Mouse (Mus musculus): ENCODE measurements at regions not wholly inside any gene's neighbourhood (a gene's known extent, or its start where the extent isn't known, plus 50 kb on each side); places are given as distances from the start of the nearest gene placed in this dataset.

GRCm38 (mm10) chr1:81516575-81517210 is 439.9 kb downstream of the Nyap2 start:
- in situ Hi-C loops (cut with MseI, MboI): no loop called here

DNA sequence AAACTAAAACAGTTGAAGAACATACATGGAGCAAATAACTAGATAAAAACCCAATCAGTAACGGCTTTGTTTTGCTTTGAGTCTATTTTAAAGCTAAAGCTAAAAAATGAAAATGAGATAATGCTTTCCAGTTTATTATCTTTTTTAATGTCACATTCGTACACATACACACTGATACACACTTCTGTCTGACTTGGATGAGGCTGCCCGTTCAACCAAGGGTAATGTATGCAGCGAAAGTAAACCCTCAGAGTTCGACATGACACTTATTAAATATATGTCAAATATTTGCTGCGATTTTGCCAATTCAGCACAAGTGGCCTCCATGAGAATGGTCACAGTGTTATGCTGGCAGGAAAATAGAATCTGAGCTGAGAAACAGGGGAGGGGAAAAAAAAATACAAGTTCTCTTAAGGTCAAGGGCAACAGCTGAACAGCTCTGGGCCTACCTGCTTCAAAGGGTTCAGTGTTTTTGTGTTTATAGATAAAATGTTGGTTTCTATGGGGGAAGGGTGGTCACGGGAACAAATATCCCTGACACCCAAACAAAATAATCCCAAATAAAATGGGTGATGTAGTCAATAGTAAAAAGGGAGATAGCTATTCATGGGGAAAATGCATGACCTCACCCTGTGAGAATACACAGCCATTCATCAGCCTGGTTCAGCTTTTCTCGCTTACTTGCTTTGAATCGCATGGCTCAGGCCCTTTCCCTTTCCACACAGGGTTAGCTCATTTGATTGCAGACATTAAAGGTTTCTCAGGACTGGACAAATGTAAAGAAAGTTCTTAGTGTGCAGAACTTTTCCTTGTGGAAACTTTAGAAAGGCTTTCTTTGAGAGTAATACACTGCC is 443.9 kb downstream of the Nyap2 start:
- in situ Hi-C loops (cut with MseI, MboI): no loop called here

- in situ Hi-C loops (cut with MseI, MboI): no loop called here
These were observed 446.2 kb downstream of the Nyap2 start for GRCm38 (mm10) chr1:81522929-81523328.

DNA sequence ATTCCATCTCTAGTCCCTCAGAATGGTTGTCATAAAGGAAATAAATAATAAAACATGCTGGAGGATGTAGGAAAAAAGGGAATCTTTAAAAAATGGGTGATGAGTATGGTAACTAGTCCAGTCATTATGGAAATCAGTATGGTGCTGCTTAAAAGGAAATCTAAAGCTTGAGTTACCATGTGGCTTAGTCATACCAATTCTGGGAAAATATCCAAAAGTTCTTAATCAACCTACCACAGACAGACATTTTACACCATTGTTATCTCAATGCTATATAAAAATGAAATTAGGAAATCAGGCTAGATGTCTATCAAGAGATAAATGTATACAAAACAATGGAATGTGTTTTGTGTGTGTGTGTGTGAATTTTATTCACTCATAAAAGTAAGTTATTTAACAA is 449.1 kb downstream of the Nyap2 start:
- in situ Hi-C loops (cut with MseI, MboI): no loop called here

DNA sequence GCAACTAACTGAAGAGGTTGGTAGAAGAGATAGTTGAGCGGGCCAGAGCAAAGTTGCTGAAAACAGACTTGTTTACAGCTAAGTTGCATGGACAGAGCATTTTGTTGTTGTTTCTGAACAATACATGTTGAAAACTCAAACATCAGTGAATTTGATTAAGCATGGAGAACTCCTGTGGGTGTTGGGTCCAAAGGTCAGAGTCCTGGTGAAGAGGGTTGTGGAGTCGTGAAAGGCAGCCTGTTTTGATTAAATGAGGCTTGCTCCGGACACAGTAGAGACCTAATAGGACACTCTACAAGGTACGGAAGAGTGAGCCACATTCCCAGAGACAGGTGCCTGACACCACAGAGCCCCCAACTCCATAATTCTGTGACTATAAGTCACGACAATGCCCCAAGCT is 461.1 kb downstream of the Nyap2 start:
- in situ Hi-C loops (cut with MseI, MboI): no loop called here

- in situ Hi-C loops (cut with MseI, MboI): no loop called here
These were observed 463.0 kb downstream of the Nyap2 start for GRCm38 (mm10) chr1:81539591-81540311.

DNA sequence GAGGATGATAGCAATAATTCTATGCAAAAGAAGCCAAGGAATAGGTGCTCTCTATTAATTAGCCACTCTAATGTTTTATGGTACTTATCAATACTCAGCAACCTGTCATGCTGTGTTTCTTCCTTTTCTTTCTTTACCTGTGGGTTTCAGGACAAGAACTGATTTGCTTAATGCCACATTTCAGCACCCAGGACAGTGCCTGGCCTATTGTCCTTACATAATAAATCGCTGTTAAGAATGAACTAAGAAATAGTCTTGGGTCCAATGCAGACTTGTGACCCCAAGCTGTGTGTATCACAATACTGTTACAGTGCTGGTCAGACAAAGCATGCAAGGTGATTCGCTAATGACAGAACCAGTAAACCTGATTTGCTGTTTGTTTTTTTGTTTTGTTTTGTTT is 472.2 kb downstream of the Nyap2 start:
- in situ Hi-C loops (cut with MseI, MboI): no loop called here

DNA sequence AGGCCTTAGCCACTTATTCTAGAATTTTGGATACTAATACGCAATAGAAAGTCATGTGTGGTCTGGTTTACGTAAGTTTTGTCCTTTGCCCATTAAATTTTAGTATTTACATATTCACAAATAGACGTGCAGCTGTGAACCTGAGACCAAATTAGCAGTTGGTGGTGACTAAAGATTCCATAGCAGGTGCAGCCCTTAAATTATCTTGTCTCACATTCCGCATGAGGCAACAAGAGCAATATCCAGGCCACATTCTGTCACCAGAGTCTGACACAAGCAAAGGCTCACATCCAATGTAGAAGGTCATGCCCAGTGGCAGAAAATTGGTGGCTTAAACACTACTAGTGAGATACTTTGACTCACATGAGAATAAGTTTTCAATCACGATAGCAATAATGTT is 473.0 kb downstream of the Nyap2 start:
- in situ Hi-C loops (cut with MseI, MboI): no loop called here

- in situ Hi-C loops (cut with MseI, MboI): no loop called here
These were observed 476.0 kb downstream of the Nyap2 start for GRCm38 (mm10) chr1:81552731-81553130.

GRCm38 (mm10) chr1:81576965-81577664 is 500.4 kb downstream of the Nyap2 start:
- in situ Hi-C loops (cut with MseI, MboI): loop anchor here (25.0 kb wide), 1 partner anchor 710 kb away; the partner anchor contains the start of gene Irs1 (in 2 of the 2)

GRCm38 (mm10) chr1:81577665-81578201 is 501.0 kb downstream of the Nyap2 start:
- in situ Hi-C loops (cut with MseI, MboI): loop anchor here (25.0 kb wide), 1 partner anchor 710 kb away; the partner anchor contains the start of gene Irs1 (in 2 of the 2)

- in situ Hi-C loops (cut with MseI, MboI): loop anchor here (25.0 kb wide), 1 partner anchor 706 kb away; the partner anchor contains the start of gene Irs1 (in 2 of the 2)
These were observed 504.5 kb downstream of the Nyap2 start for GRCm38 (mm10) chr1:81581208-81581607.

DNA sequence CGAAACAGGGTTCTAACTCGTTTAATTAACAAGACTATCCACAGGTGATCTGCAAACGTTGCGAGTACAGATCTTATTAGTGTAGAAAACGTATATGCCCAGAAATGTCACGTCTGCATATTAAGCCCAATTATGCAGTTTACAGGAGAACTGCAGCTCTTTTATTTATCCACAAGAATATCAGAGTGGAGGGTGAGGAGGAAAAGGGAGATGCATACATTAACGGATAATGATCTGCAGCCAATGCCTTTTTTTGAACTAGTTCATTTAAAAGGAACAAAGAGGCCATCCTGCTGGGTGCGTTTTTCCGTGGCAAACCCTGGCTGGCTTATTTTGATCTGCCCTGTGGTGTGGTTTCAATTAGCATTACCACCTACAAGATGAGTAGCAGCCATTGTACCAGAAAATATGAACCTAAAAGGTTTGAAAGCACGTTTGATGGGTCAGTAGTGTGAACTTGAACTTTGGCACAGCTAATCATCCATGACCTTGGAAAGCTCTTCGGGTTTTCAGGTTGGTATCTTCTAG is 511.1 kb downstream of the Nyap2 start:
- in situ Hi-C loops (cut with MseI, MboI): loop anchor here (25.0 kb wide), 1 partner anchor 699 kb away; the partner anchor contains the start of gene Irs1 (in 2 of the 2)

DNA sequence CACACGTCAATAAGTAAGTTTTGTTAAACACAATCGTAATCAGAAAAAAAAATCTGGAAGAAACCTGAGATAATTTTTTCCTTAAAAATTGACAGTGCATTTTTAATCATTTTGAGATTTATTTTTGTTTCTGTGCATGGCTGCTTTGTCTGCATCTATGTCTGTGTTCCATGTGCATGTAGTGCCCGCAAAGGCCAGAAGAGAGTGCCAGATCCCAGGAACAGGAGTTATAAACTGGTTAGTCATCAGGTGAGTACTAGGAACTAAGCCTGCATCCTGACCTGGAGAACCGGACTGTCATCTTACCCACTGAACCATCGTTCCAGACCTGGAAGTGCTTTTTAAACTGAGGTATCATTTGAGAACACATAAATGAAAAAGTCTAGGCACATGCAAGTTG is 514.9 kb downstream of the Nyap2 start:
- in situ Hi-C loops (cut with MseI, MboI): loop anchor here (25.0 kb wide), 1 partner anchor 696 kb away; the partner anchor contains the start of gene Irs1 (in 2 of the 2)

- in situ Hi-C loops (cut with MseI, MboI): loop anchor here (25.0 kb wide), 1 partner anchor 694 kb away; the partner anchor contains the start of gene Irs1 (in 2 of the 2)
These were observed 516.8 kb downstream of the Nyap2 start for GRCm38 (mm10) chr1:81593280-81594182.

DNA sequence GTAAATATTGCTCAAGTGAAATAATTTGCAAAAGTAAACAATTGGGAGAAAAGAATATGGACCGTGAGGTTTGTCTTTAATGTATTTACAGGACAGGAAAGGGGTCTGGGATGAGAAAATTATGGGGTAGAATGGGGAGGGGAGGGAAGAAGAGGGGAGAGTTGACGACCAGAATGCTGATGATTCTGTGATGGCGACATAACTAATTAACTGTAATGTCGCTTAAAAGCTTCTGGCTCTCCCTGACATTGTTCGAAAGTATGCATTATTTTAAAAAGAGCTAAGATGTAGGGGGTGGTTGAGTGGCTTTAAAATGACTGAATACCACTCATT is 517.4 kb downstream of the Nyap2 start:
- in situ Hi-C loops (cut with MseI, MboI): loop anchor here (25.0 kb wide), 1 partner anchor 693 kb away; the partner anchor contains the start of gene Irs1 (in 2 of the 2)

GRCm38 (mm10) chr1:81594606-81595005 is 517.9 kb downstream of the Nyap2 start:
- in situ Hi-C loops (cut with MseI, MboI): loop anchor here (25.0 kb wide), 1 partner anchor 693 kb away; the partner anchor contains the start of gene Irs1 (in 2 of the 2)

DNA sequence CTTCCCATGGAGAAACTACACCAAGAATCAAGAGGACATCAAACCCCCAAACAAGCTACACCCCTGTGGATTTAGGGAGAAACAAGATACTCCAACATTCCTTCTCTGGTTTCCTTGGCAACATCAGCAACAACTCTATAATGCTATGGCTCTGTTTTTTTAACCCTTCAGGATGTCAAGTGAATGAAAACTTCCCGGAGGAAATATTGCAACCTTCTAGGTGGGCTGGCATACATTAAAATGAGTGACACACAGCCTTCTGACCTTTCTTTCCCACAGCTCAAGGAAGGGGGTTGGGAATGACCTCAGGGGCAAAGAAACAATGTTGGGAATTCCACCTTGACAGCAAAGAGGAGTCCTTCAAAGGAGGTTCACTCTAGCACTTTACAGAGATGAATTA is 532.0 kb downstream of the Nyap2 start:
- in situ Hi-C loops (cut with MseI, MboI): no loop called here

- in situ Hi-C loops (cut with MseI, MboI): no loop called here
These were observed 542.1 kb downstream of the Nyap2 start for GRCm38 (mm10) chr1:81618880-81619279.

GRCm38 (mm10) chr1:81624141-81624540 is 547.4 kb downstream of the Nyap2 start:
- in situ Hi-C loops (cut with MseI, MboI): no loop called here

Data from mouse trophoblast stem cell (cell line).